Mouse (Mus musculus) common myeloid progenitor, adult 5-6 weeks (primary cell): ENCODE measurements around the gene Slco1a6. TPM values are rescaled to one million over a fixed set of nuclear protein-coding genes. Genes with fewer than 3 reads are reported as not detected.
A peak's percentile ranks its signal among the peaks of the same experiment; 100 is the strongest.

ENCODE experiments used
- ATAC-seq: replicated peaks from 2 replicates; pipeline ENCODE4 v1.8.0; 2016; ENCODE audit warnings: low read depth, mild to moderate bottlenecking, moderate TSS enrichment, inconsistent platforms; ENCODE audit not compliant: poor library complexity, severe bottlenecking
- total RNA-seq: library from RNA; stranded (forward); fragments of 200-1000, 187-1606 nt; gene quantifications from 2 replicates; pipeline ENCODE4 v1.2.3, GENCODE M21; 2017

Slco1a6 gene
- total RNA-seq, 1 experiment from 2014 or later, result not detected

DNA sequence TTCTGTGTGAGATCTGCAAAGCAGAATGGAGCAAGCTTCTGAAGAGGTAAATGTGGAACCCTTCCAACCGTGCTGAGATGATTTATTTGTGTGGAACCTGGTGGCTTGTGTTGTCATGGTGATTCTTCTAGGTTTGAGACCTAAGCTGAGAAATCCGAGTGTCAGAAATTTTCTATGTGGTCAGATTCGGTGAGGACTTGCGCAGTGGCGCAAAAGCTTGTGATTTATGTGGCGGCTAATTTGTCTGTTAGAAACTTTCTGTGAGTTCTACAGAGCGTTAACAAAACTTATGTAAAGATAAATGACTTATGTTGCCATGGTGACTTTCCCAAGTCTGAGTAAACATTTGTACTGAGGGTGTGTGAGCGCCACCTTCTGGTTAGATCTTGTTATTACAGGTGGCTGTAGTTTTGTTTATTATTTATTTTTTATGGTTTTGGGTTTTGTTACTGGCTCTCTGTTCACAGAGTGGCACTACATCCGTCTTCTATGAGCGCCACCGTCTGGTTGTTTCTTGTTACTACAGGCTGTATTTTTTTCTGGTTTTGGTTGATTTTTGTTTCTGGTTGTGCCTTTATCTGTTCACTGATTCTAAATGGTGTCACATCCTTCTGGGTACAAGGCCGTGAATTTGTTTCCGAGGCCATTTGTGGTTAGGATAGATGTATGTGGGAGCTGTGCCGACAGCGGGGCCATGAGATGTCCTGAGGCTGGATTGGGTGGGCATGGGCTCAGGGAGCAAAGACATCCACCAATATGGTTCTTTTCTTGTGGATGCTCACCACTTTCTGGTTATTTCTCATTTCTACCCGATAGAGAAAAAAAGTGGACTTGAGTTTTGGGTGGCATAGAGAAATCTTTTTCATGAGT is 167.8 kb downstream of the Slco1a6 start:
- ATAC-seq, result peak; percentile 82

DNA sequence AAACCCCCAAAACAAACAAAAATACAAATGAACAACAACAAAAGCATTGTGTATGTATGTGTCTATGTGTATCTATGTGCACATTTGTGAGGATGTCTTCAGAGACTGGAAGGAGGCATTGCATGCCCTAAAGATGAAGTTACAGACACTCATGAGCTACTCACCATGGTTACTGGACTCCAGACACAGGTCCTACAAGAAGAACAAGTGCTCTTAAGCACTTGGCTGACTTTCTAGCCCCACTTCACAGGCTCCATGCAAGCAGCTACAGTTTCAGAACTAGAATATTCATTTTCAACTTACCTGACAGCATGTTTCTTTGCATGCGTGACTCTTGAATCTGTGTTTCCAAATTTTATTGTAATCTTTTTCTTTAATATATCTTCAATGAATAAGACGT is 172.6 kb downstream of the Slco1a6 start:
- ATAC-seq, result no peak

Other genes starting within 250 kb of the Slco1a6 start
- not detected in 2 replicates for gene Gm6614, start 197.1 kb downstream of the Slco1a6 start, total RNA-seq
- not detected in 2 replicates for gene Iapp, start 89.9 kb upstream of the Slco1a6 start, total RNA-seq
- gene Slco1a5, start 114.5 kb upstream of the Slco1a6 start, total RNA-seq, result not detected in 2 replicates
- gene Pyroxd1, start 137.1 kb upstream of the Slco1a6 start, total RNA-seq, result 14.7 and 21.6 TPM in 2 replicates
- 40.9 and 46.6 TPM in 2 replicates for gene Recql, start 178.6 kb upstream of the Slco1a6 start, total RNA-seq
- 34.6 and 39.5 TPM in 2 replicates for gene Golt1b, start 178.7 kb upstream of the Slco1a6 start, total RNA-seq
- gene Spx, start 204.9 kb upstream of the Slco1a6 start, total RNA-seq, result not detected in 2 replicates